Comparison of ENCODE assay signal across 8 mouse cellular contexts in the genomic region with DNA sequence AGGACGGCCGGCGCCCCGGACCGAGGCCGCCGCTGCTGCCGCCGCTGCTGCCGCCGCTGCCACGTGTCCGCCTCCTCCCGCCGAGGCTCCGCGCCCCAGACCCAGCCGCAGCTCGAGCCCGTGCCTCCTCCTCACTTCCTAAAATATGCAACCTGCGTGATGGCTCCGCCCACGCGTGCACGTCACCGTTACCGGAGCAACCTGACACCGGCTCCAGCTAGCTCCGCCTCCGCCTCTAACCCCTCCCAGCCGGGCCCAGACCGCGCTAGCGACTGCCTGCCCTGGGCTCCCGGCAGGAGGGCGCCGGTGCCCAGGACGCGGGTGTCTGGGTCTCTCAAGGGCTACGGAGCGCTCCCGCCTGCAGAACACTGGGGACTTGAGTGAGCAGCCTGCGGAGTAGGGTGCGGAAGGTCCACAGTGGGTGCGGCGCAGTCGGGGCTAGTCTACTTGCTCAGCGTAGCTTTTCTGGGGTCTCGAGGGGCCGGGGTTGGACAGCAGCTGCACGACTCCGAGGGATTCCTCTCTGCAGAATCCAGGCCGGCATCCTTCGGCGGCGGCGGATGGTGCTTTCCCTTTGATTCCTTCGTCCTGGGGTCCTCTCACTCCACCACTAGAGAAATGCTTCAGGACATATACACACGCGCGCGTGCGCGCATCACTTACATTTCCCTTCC. TPM values are rescaled to one million over a fixed set of nuclear protein-coding genes. Genes with fewer than 3 reads are reported as not detected.
DNase-seq lines count a peak whose midpoint lies in the region; ATAC-seq and TF ChIP-seq lines count a peak whose summit lies in the region.

A gene (minus strand): TSS at position 135 of the 674 bp plus-strand sequence.

- no peaks in the 10 kb centered on the region for H3K9me3 ChIP-seq in heart, embryonic 12.5 days (replicated peaks)
- H3K9me3 ChIP-seq in kidney, postnatal 0 days (replicated peaks; ENCODE audit: low read length) = no peaks in the 10 kb centered on the region
- H3K9me3 ChIP-seq in liver, embryonic 11.5 days (ENCODE audit: control insufficient read depth, low read length) = no peaks in the 10 kb centered on the region
- H3K9me3 ChIP-seq in stomach, embryonic 14.5 days (ENCODE audit: control insufficient read depth, low read depth, low read length) = no peaks in the 10 kb centered on the region

- DNase-seq in CD4-positive helper T cell, adult 2 months (ENCODE audit: low read depth, low spot score) = peak; percentile 99
- peak; percentile 92 for DNase-seq in brain, embryonic 18.5 days (ENCODE audit: low read depth, low spot score)
- DNase-seq in kidney, postnatal 0 days (ENCODE audit: low spot score) = peak; percentile 97
- peak; percentile 98 for DNase-seq in liver, embryonic 11.5 days (ENCODE audit: low spot score)
- DNase-seq in naive thymus-derived CD4-positive, alpha-beta T cell, adult 2 months (ENCODE audit: low read depth) = peak; percentile 100

- peak; percentile 90 for ATAC-seq in erythroid progenitor cell, adult 5-6 weeks (replicated peaks; ENCODE audit: low FRiP score, poor library complexity, severe bottlenecking)
- peak; percentile 95 for ATAC-seq in heart, embryonic 12.5 days (ENCODE audit: insufficient number of reproducible peaks, low FRiP score)
- ATAC-seq in kidney, postnatal 0 days (replicated peaks; ENCODE audit: low FRiP score, low read depth) = peak; percentile 95
- peak; percentile 94 for ATAC-seq in liver, embryonic 11.5 days (replicated peaks; ENCODE audit: low FRiP score)
- ATAC-seq in stomach, embryonic 14.5 days (ENCODE audit: insufficient number of reproducible peaks, insufficient read depth, low FRiP score, low read depth) = peak; percentile 96

- H3K27ac ChIP-seq in heart, embryonic 12.5 days (ENCODE audit: poor library complexity, severe bottlenecking) = peak within 1 kb of the TSS; percentile 97
- H3K27ac ChIP-seq in kidney, postnatal 0 days = peak within 1 kb of the TSS; percentile 99
- H3K27ac ChIP-seq in liver, embryonic 11.5 days (ENCODE audit: low read depth, low read length) = peak within 1 kb of the TSS; percentile 98
- peak within 1 kb of the TSS; percentile 99 for H3K27ac ChIP-seq in stomach, embryonic 14.5 days (ENCODE audit: low read length)

- peak within 1 kb of the TSS; percentile 95 for H3K9ac ChIP-seq in heart, embryonic 12.5 days
- H3K9ac ChIP-seq in kidney, postnatal 0 days (ENCODE audit: low read depth, low read length) = peak within 1 kb of the TSS; percentile 95
- peak within 1 kb of the TSS; percentile 96 for H3K9ac ChIP-seq in liver, embryonic 11.5 days (ENCODE audit: low read depth, low read length)
- H3K9ac ChIP-seq in stomach, embryonic 14.5 days (replicated peaks; ENCODE audit: low read depth, low read length) = peak within 1 kb of the TSS; percentile 91

- TF ChIP-seq CTCF in kidney, postnatal 0 days (IDR thresholded peaks at IDR 0.05; ENCODE audit: low read depth) = peak; percentile 43

- no peaks in the 10 kb centered on the region for H3K36me3 ChIP-seq in heart, embryonic 12.5 days
- no peaks in the 10 kb centered on the region for H3K36me3 ChIP-seq in kidney, postnatal 0 days (ENCODE audit: insufficient read depth, low read length)
- H3K36me3 ChIP-seq in liver, embryonic 11.5 days (ENCODE audit: control insufficient read depth, insufficient read depth, low read length) = no peaks in the 10 kb centered on the region
- no peaks in the 10 kb centered on the region for H3K36me3 ChIP-seq in stomach, embryonic 14.5 days (ENCODE audit: control insufficient read depth, insufficient read depth, low read length)

- H3K4me1 ChIP-seq in heart, embryonic 12.5 days (replicated peaks) = peaks cover 42% of the 10 kb centered on the region
- peaks cover 15% of the 10 kb centered on the region for H3K4me1 ChIP-seq in kidney, postnatal 0 days (replicated peaks; ENCODE audit: insufficient read depth, low read length)
- H3K4me1 ChIP-seq in liver, embryonic 11.5 days (replicated peaks; ENCODE audit: control insufficient read depth, insufficient read depth, low read length) = peaks cover 47% of the 10 kb centered on the region
- H3K4me1 ChIP-seq in stomach, embryonic 14.5 days (ENCODE audit: control insufficient read depth, insufficient read depth, low read length) = peaks cover 42% of the 10 kb centered on the region

- under 1% methylated on average over 62 of the region's 64 CpGs for WGBS in heart, embryonic 12.5 days
- WGBS in kidney, postnatal 0 days = under 1% methylated on average over 56 of the region's 64 CpGs
- under 1% methylated on average over 59 of the region's 64 CpGs for WGBS in liver, embryonic 11.5 days
- WGBS in stomach, embryonic 14.5 days = under 1% methylated on average over 60 of the region's 64 CpGs

- peak within 1 kb of the TSS; percentile 88 for H3K4me3 ChIP-seq in heart, embryonic 12.5 days
- peak within 1 kb of the TSS; percentile 80 for H3K4me3 ChIP-seq in kidney, postnatal 0 days (replicated peaks; ENCODE audit: low read depth, low read length)
- H3K4me3 ChIP-seq in liver, embryonic 11.5 days (ENCODE audit: low read depth, low read length) = peak within 1 kb of the TSS; percentile 91
- peak within 1 kb of the TSS; percentile 86 for H3K4me3 ChIP-seq in stomach, embryonic 14.5 days (ENCODE audit: low read depth, low read length)

- peak within 1 kb of the TSS; percentile 68 for H3K4me2 ChIP-seq in heart, embryonic 12.5 days
- peak within 1 kb of the TSS; percentile 70 for H3K4me2 ChIP-seq in kidney, postnatal 0 days (ENCODE audit: low read length)
- peak within 1 kb of the TSS; percentile 99 for H3K4me2 ChIP-seq in liver, embryonic 11.5 days
- peak within 1 kb of the TSS; percentile 82 for H3K4me2 ChIP-seq in stomach, embryonic 14.5 days (replicated peaks; ENCODE audit: low read depth, low read length)

- no peaks in the 10 kb centered on the region for H3K27me3 ChIP-seq in heart, embryonic 12.5 days (replicated peaks)
- no peaks in the 10 kb centered on the region for H3K27me3 ChIP-seq in kidney, postnatal 0 days (ENCODE audit: insufficient read depth, low read length)
- H3K27me3 ChIP-seq in liver, embryonic 11.5 days (replicated peaks; ENCODE audit: control insufficient read depth, insufficient read depth, low read length) = no peaks in the 10 kb centered on the region
- H3K27me3 ChIP-seq in stomach, embryonic 14.5 days (ENCODE audit: control insufficient read depth, insufficient read depth, low read length) = no peaks in the 10 kb centered on the region

RNA-seq across cellular contexts. Expression of the gene that starts here (rescaled TPM):
- total RNA-seq in erythroid progenitor cell, adult 5-6 weeks (2015; ENCODE audit: low replicate concordance) = 54.1 and 59.9 TPM in 2 replicates
- total RNA-seq in erythroid progenitor cell, adult 5-6 weeks (2017; ENCODE audit: low replicate concordance) = 55.7 and 67.4 TPM in 2 replicates
- polyA plus RNA-seq in heart, embryonic 12.5 days (2016; fragmentation: Nextera tagmentation; extraction: Ambion mirVana) = 277 and 294 TPM in 2 replicates
- polyA plus RNA-seq in kidney, postnatal 0 days (2015; fragmentation: Nextera tagmentation; extraction: Ambion mirVana) = 731 and 809 TPM in 2 replicates
- 127 and 136 TPM in 2 replicates for polyA plus RNA-seq in liver, embryonic 11.5 days (2014; fragmentation: Nextera tagmentation; extraction: Ambion mirVana)
- 167 and 190 TPM in 2 replicates for polyA plus RNA-seq in stomach, embryonic 14.5 days (2014; fragmentation: Nextera tagmentation; extraction: Ambion mirVana)

Comparison
In these comparisons a context has a peak if more than half of its experiments do, and no peak if none do; other contexts are left out.
1. Peak in every context shown above with its lines: DNase-seq, ATAC-seq, H3K4me3 ChIP-seq and H3K27ac ChIP-seq.